Mouse (Mus musculus) stomach, embryonic 16.5 days (tissue): ENCODE results near the gene Kif3a. TPM values are rescaled to one million over a fixed set of nuclear protein-coding genes. Genes with fewer than 3 reads are reported as not detected.

Experiments used
- ATAC-seq: fragments of 200-750 bp; cut with Nextera tagmentation; 2 replicates; pipeline ENCODE4 v1.8.0; 2017; ENCODE audit warnings: moderate number of reproducible peaks, moderate TSS enrichment; ENCODE audit not compliant: insufficient read depth, low FRiP score
- H3K27ac ChIP-seq: fragments of 300-500 bp; sonication (generic); 2 replicates; pipeline ENCODE4 v1.5.1; 2014; ENCODE audit warnings: low read length
- H3K27me3 ChIP-seq: fragments of 300-500 bp; sonication (generic); 2 replicates; pipeline ENCODE4 v1.6.1; 2014; ENCODE audit warnings: low read length, control low read depth, mixed read lengths; ENCODE audit not compliant: control insufficient read depth, insufficient read depth
- H3K36me3 ChIP-seq: fragments of 300-500 bp; sonication (generic); 2 replicates; pipeline ENCODE4 v1.6.1; 2014; ENCODE audit warnings: low read length; ENCODE audit not compliant: control insufficient read depth, insufficient read depth
- H3K4me1 ChIP-seq: fragments of 300-500 bp; sonication (generic); 2 replicates; pipeline ENCODE4 v1.6.1; 2014; ENCODE audit warnings: low read length, control low read depth, mixed read lengths; ENCODE audit not compliant: control insufficient read depth, insufficient read depth
- H3K4me2 ChIP-seq: fragments of 300-500 bp; sonication (generic); 2 replicates; pipeline ENCODE4 v1.6.1; 2014; ENCODE audit warnings: low read depth, low read length, mixed read lengths
- H3K4me3 ChIP-seq: fragments of 300-500 bp; sonication (generic); replicated peaks from 2 replicates; pipeline ENCODE4 v1.5.1; 2014; ENCODE audit warnings: mild to moderate bottlenecking, low read length
- H3K9ac ChIP-seq: fragments of 300-500 bp; sonication (generic); 2 replicates; pipeline ENCODE4 v1.6.1; 2014; ENCODE audit warnings: low read length
- H3K9me3 ChIP-seq: fragments of 300-500 bp; sonication (generic); replicated peaks from 2 replicates; pipeline ENCODE4 v1.6.1; 2016; ENCODE audit warnings: low read length, control low read depth; ENCODE audit not compliant: control insufficient read depth
- WGBS: fragments of 180-500 bp; shearing (Covaris S2); extraction: QIAGEN DNeasy Blood & Tissue Kit; methylation state at CpG from one replicate; pipeline ENCODE4 v1.1.7; 2014; 5-methylcytosine and 5-hydroxymethylcytosine counted together
- polyA plus RNA-seq: library from polyadenylated mRNA; unstranded; fragments of >200 nt; fragmentation: Nextera tagmentation; extraction: Ambion mirVana; gene quantifications from 2 replicates; pipeline ENCODE4 v1.2.1, GENCODE M21; 2015

The Kif3a gene
- 53.5 and 57.0 TPM in 2 replicates for polyA plus RNA-seq

- no peaks in the 10 kb centered on the region for H3K27me3 ChIP-seq
- H3K36me3 ChIP-seq: no peaks in the 10 kb centered on the region
- WGBS: under 1% methylated on average over 69 of the region's 69 CpGs
- peak within 1 kb of the TSS; percentile 85 for H3K9ac ChIP-seq
- no peak within 1 kb of the TSS for H3K27ac ChIP-seq
- peak within 1 kb of the TSS; percentile 88 for H3K4me3 ChIP-seq
- peaks cover 5% of the 10 kb centered on the region; the same call in 1 of the 2 replicates for H3K4me1 ChIP-seq
- H3K9me3 ChIP-seq: no peaks in the 10 kb centered on the region
- peak within 1 kb of the TSS; percentile 92 for H3K4me2 ChIP-seq
- peak; percentile 98 for ATAC-seq
Measured at GRCm38 (mm10) chr11:53567224-53568014, at the start of gene Kif3a. Gene Kif3a, plus strand, starts transcription at chr11:53567379.

- H3K27ac ChIP-seq: no peak overlapping the region
- ATAC-seq: no peak
- H3K4me1 ChIP-seq: peaks cover 26% of the 10 kb centered on the region
- no peaks in the 10 kb centered on the region for H3K27me3 ChIP-seq
- peak overlapping the region; percentile 81; the same call in 1 of the 2 replicates for H3K4me3 ChIP-seq
- WGBS: 55% methylated on average over 5 of the region's 5 CpGs
- peak overlapping the region; percentile 81 for H3K4me2 ChIP-seq
- H3K9ac ChIP-seq: peak overlapping the region; percentile 90
- no peaks in the 10 kb centered on the region for H3K36me3 ChIP-seq
- no peaks in the 10 kb centered on the region for H3K9me3 ChIP-seq
Measured at GRCm38 (mm10) chr11:53518759-53519158, 48.4 kb upstream of the Kif3a start.

GRCm38 (mm10) chr11:53519207-53520121, 47.7 kb upstream of the Kif3a start, which contains the start of gene Sept8:
Gene Sept8, plus strand, starts transcription at chr11:53519257.
- Histone ChIP-seq H3K9ac (peak within 1 kb of the TSS; percentile 90), H3K4me1 (peaks cover 31% of the 10 kb centered on the region), H3K27ac (peak within 1 kb of the TSS; percentile 92), H3K9me3 (no peaks in the 10 kb centered on the region), H3K27me3 (no peaks in the 10 kb centered on the region), H3K4me3 (peak within 1 kb of the TSS; percentile 81), H3K4me2 (peak within 1 kb of the TSS; percentile 81), H3K36me3 (no peaks in the 10 kb centered on the region)
- 5% methylated on average over 71 of the region's 79 CpGs for WGBS
- ATAC-seq: peak; percentile 81

- no peaks in the 10 kb centered on the region for H3K27me3 ChIP-seq
- no peaks in the 10 kb centered on the region for H3K36me3 ChIP-seq
- H3K4me3 ChIP-seq: peak overlapping the region; percentile 81
- H3K4me2 ChIP-seq: peak overlapping the region; percentile 81
- ATAC-seq: peak; percentile 79
- 2% methylated on average over 24 of the region's 24 CpGs for WGBS
- no peaks in the 10 kb centered on the region for H3K9me3 ChIP-seq
- H3K27ac ChIP-seq: peak overlapping the region; percentile 92
- peak overlapping the region; percentile 90 for H3K9ac ChIP-seq
- peaks cover 31% of the 10 kb centered on the region for H3K4me1 ChIP-seq
Measured at GRCm38 (mm10) chr11:53520122-53520978, 46.8 kb upstream of the Kif3a start.

GRCm38 (mm10) chr11:53521120-53521820, 45.9 kb upstream of the Kif3a start:
- no peak for ATAC-seq
- Histone ChIP-seq H3K9ac (peak overlapping the region; percentile 51), H3K4me2 (peak overlapping the region; percentile 81), H3K9me3 (no peaks in the 10 kb centered on the region), H3K4me3 (peak overlapping the region; percentile 81), H3K27ac (peak overlapping the region; percentile 92), H3K4me1 (peaks cover 31% of the 10 kb centered on the region), H3K36me3 (no peaks in the 10 kb centered on the region), H3K27me3 (no peaks in the 10 kb centered on the region)
- 33% methylated on average over 16 of the region's 16 CpGs for WGBS

GRCm38 (mm10) chr11:53521821-53522131, 45.4 kb upstream of the Kif3a start:
- Histone ChIP-seq H3K4me3 (peak overlapping the region; percentile 81), H3K4me1 (peaks cover 31% of the 10 kb centered on the region)
- 75% methylated on average over 7 of the region's 7 CpGs for WGBS

GRCm38 (mm10) chr11:53522362-53522761, 44.8 kb upstream of the Kif3a start:
- no peak overlapping the region for H3K4me2 ChIP-seq
- H3K27ac ChIP-seq: no peak overlapping the region
- no peaks in the 10 kb centered on the region for H3K9me3 ChIP-seq
- no peak for ATAC-seq
- H3K27me3 ChIP-seq: no peaks in the 10 kb centered on the region
- no peak overlapping the region for H3K4me3 ChIP-seq
- H3K4me1 ChIP-seq: peaks cover 28% of the 10 kb centered on the region
- no peaks in the 10 kb centered on the region for H3K36me3 ChIP-seq
- 95% methylated on average over 3 of the region's 3 CpGs for WGBS
- no peak overlapping the region for H3K9ac ChIP-seq

More at GRCm38 (mm10) chr11:53521821-53522131, 45.4 kb upstream of the Kif3a start:
- no peak overlapping the region; the same call in 1 of the 2 replicates for H3K27ac ChIP-seq
- no peaks in the 10 kb centered on the region for H3K27me3 ChIP-seq
- H3K4me2 ChIP-seq: peak overlapping the region; percentile 81
- H3K9ac ChIP-seq: no peak overlapping the region
- ATAC-seq: no peak
- H3K36me3 ChIP-seq: no peaks in the 10 kb centered on the region
- H3K9me3 ChIP-seq: no peaks in the 10 kb centered on the region

GRCm38 (mm10) chr11:53522930-53523329, 44.2 kb upstream of the Kif3a start:
- Histone ChIP-seq H3K9me3 (no peaks in the 10 kb centered on the region), H3K27ac (no peak overlapping the region), H3K36me3 (no peaks in the 10 kb centered on the region), H3K4me1 (peaks cover 28% of the 10 kb centered on the region), H3K4me2 (no peak overlapping the region), H3K4me3 (no peak overlapping the region), H3K9ac (no peak overlapping the region), H3K27me3 (no peaks in the 10 kb centered on the region)
- 39% methylated on average over 9 of the region's 9 CpGs for WGBS
- ATAC-seq: no peak
